Mouse (Mus musculus): ENCODE measurements around the gene Plekhf1. TPM values are rescaled to one million over a fixed set of nuclear protein-coding genes. Genes with fewer than 3 reads are reported as not detected.

Plekhf1 gene
- polyA plus RNA-seq, 1 experiment from 2014 or later, result 0.79 TPM

DNA sequence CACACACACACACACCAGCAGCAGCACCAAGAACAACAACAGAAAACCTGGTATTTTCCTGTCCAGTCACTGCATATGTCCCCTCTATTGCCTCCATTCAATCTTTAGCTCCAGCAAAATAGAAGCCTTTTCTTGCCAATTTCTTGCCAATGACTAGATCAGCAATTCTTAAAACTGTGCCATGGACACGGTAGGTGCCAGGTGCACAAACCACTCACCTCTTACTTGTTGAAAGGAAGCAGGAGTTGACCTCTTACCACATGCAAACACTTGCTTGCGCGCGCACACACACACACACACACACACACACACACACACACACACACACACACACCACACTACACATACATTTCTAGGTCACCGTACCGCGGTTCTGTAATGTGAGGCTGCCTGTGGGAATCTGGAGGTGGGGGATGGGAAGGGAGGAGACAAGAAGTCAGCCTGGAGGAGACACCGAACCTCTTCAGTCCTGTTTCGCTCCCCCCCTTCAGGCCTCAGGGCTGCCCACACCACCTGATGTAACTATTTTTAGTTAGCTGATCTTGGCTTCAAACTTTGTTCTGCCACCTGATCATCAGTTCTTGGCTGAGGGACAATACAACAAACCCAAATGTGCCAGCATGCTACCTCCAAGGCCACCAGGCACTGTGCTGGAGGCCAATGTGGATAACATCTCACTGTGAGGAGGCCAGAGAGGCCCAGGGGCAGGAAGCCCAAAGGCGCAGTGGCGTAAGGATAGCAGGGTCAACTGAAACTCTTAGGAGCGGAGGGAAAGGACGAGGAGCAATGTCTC lies 3.0 kb downstream of the Plekhf1 start:
- Histone ChIP-seq H3K4me2 (ENCODE audit: low read length) (no peak overlapping the region), H3K4me3 (ENCODE audit: low read length) (no peak overlapping the region), H3K4me1 (ENCODE audit: control insufficient read depth, insufficient read depth, low read depth, low read length) (peaks cover 7% of the 10 kb centered on the region), H3K36me3 (ENCODE audit: control insufficient read depth, insufficient read depth, low read length) (no peaks in the 10 kb centered on the region), H3K27me3 (replicated peaks; ENCODE audit: control insufficient read depth, insufficient read depth, low read length) (peaks cover 7% of the 10 kb centered on the region), H3K9ac (ENCODE audit: low read depth, low read length) (no peak overlapping the region), H3K9me3 (ENCODE audit: control insufficient read depth, low read length) (no peaks in the 10 kb centered on the region), H3K27ac (ENCODE audit: low read depth, low read length) (no peak overlapping the region)
- ATAC-seq, result no peak
- 90% methylated on average over 13 of the region's 13 CpGs for WGBS

DNA sequence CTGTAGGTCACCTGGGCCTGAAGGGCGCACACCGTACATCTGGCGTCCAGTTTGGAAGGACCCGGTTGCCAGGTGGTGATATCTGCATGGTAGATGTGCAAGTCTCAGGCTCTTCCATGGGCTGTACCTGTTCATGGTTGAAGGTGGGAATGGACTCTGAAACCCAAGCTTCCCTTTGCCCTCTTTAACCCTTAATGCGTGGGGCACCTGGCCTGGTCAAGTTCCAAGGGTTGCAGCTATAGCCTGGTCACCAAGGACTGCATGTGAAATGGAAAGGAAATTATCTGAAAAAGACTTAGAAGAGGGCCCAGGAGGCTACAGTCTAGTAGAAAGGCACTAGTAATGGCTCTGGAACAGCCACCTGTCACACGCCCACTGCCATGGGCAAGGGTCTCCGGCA lies 7.0 kb downstream of the Plekhf1 start:
- H3K36me3 ChIP-seq (ENCODE audit: control insufficient read depth, insufficient read depth, low read length), result no peaks in the 10 kb centered on the region
- H3K9ac ChIP-seq (ENCODE audit: low read depth, low read length), result no peak overlapping the region
- 99% methylated on average over 7 of the region's 7 CpGs for WGBS

DNA sequence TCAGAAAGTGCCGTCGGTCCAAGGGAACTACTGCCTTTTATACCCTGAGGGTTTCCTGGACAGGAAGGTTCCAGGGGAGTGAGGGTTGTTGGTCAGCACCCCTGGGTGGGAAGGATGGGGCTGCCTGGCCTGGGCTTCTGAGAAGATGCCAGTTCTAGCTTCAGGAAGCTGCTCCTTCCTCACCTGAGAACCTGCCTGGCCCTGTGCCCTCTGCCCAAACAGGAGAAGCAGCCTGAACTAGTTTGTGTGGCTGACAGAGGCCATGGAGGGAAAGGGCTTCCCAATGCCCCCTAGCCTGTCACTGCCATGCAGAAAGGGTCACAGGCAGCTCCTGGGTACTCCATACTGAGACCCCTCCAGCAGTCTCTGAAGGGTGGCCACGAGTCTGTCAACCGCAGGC lies 8.3 kb downstream of the Plekhf1 start:
- no peak overlapping the region for H3K4me2 ChIP-seq (ENCODE audit: low read length)
- H3K27me3 ChIP-seq (replicated peaks; ENCODE audit: control insufficient read depth, insufficient read depth, low read length), result no peaks in the 10 kb centered on the region
- no peaks in the 10 kb centered on the region for H3K9me3 ChIP-seq (ENCODE audit: control insufficient read depth, low read length)
- H3K27ac ChIP-seq (ENCODE audit: low read depth, low read length), result no peak overlapping the region
- H3K4me3 ChIP-seq (ENCODE audit: low read length), result no peak overlapping the region
- H3K36me3 ChIP-seq (ENCODE audit: control insufficient read depth, insufficient read depth, low read length), result no peaks in the 10 kb centered on the region
- no peak for ATAC-seq
- H3K4me1 ChIP-seq (ENCODE audit: control insufficient read depth, insufficient read depth, low read depth, low read length), result peaks cover 2% of the 10 kb centered on the region; the same call in 1 of the 2 replicates
- no peak overlapping the region for H3K9ac ChIP-seq (ENCODE audit: low read depth, low read length)
- 90% methylated on average over 4 of the region's 4 CpGs for WGBS

More for the DNA sequence above, 7.0 kb downstream of the Plekhf1 start:
- Histone ChIP-seq H3K4me1 (ENCODE audit: control insufficient read depth, insufficient read depth, low read depth, low read length) (peaks cover 2% of the 10 kb centered on the region; the same call in 1 of the 2 replicates), H3K27me3 (replicated peaks; ENCODE audit: control insufficient read depth, insufficient read depth, low read length) (no peaks in the 10 kb centered on the region), H3K4me3 (ENCODE audit: low read length) (no peak overlapping the region), H3K9me3 (ENCODE audit: control insufficient read depth, low read length) (no peaks in the 10 kb centered on the region), H3K4me2 (ENCODE audit: low read length) (no peak overlapping the region), H3K27ac (ENCODE audit: low read depth, low read length) (no peak overlapping the region)
- ATAC-seq, result no peak

DNA sequence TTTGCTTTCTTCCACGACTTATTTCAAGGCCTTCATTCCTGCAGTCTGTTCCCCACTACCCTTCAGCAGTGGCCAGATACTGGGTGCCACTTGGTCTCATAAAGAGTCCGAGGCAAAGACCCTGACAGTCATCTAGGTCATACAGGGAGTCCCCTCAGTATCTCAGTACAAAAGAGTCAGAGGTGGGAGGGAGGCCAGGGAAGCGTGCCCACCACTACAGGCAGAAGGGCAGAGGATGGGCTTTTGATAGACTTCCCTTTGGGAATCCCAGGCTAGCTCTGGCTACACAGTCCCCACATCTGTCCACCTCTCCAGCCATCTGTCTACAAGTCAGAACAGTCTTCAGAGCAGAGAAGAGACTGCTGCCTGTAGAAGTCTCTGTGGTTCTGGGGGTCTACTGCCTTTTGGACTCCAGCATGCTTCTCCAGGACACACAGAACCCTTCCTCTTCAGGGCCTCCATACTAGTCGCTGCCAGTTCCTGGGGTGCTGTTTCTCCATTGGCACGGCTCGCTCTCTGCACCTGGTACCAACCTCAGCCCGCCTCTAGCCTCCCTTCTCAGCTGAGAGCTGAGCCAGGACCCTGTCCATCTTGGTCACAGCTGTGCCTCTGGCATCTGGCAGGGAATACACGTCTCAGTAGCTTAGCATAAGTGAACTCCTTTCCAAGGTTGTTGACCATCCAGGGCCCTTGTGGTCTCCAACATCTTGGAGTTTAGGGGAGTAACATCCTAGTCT lies 9.0 kb downstream of the Plekhf1 start:
- Histone ChIP-seq H3K4me2 (ENCODE audit: low read length) (no peak overlapping the region), H3K9ac (ENCODE audit: low read depth, low read length) (no peak overlapping the region), H3K36me3 (ENCODE audit: control insufficient read depth, insufficient read depth, low read length) (no peaks in the 10 kb centered on the region), H3K27ac (ENCODE audit: low read depth, low read length) (no peak overlapping the region), H3K27me3 (replicated peaks; ENCODE audit: control insufficient read depth, insufficient read depth, low read length) (no peaks in the 10 kb centered on the region), H3K9me3 (ENCODE audit: control insufficient read depth, low read length) (no peaks in the 10 kb centered on the region), H3K4me1 (ENCODE audit: control insufficient read depth, insufficient read depth, low read depth, low read length) (peaks cover 2% of the 10 kb centered on the region; the same call in 1 of the 2 replicates), H3K4me3 (ENCODE audit: low read length) (no peak overlapping the region)
- WGBS, result 71% methylated on average over 8 of the region's 8 CpGs
- no peak for ATAC-seq

DNA sequence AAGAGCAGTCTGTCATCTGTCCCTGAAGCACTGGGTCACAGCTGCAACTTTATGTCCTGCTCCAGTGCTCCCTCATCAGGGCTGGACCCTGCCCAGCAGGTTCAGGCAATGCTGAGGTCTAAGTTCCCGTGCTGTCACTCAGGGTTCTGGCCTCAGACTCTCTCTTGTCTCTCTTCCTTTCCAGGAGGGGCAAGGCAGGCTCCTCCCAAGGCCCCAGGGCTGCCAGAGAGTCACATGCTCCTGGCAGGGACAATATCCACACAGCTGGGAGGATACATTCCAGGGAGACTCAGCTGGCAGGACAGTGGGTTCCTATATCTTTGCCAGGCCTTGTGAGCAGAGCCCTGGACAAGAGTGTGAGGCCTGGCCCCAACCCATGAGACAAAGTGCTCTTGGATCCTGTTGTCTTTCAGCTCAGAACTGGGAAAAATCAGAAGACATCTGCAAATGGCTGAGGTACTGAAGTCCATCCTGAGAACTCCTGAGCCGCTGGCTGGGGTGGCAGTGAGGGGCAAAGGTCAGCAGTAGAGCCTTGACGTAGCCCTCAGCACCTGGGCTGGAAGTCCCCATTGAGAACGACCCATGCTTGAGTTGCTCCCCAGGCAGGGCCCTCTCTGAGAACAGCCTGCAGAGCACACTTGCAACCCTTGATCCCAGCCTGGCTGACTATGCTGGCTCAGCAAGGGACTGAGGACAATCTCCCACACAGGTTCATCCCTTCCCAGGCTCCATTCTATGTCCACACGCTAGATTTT lies 10.2 kb downstream of the Plekhf1 start:
- H3K27ac ChIP-seq (ENCODE audit: low read depth, low read length), result no peak overlapping the region
- H3K27me3 ChIP-seq (replicated peaks; ENCODE audit: control insufficient read depth, insufficient read depth, low read length), result no peaks in the 10 kb centered on the region
- no peak overlapping the region for H3K4me3 ChIP-seq (ENCODE audit: low read length)
- H3K4me1 ChIP-seq (ENCODE audit: control insufficient read depth, insufficient read depth, low read depth, low read length), result peaks cover 2% of the 10 kb centered on the region; the same call in 1 of the 2 replicates
- no peak overlapping the region for H3K9ac ChIP-seq (ENCODE audit: low read depth, low read length)
- no peaks in the 10 kb centered on the region for H3K36me3 ChIP-seq (ENCODE audit: control insufficient read depth, insufficient read depth, low read length)
- no peak overlapping the region for H3K4me2 ChIP-seq (ENCODE audit: low read length)
- peak; percentile 64 for ATAC-seq
- no peaks in the 10 kb centered on the region for H3K9me3 ChIP-seq (ENCODE audit: control insufficient read depth, low read length)
- WGBS, result 73% methylated on average over 5 of the region's 5 CpGs

DNA sequence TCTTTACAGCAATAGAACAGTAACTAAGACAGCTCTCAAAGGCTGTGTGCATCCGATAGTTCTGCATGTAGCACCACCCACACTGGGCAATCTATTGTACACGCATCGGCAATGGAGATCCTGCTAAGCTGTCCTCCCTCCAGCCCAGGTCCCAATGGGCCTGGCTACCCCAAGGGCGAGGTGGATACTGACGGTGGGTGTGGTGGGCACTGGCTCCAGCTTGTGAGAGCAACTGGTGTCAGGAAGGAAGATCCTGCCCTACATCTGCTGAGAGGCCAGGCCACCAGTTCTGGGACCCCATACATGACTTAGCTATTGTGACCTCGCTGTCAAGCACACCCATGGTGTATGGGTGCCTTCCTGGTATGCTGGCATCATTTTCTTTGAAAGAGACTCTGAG lies 12.1 kb downstream of the Plekhf1 start:
- H3K9ac ChIP-seq (ENCODE audit: low read depth, low read length), result no peak overlapping the region
- H3K27me3 ChIP-seq (replicated peaks; ENCODE audit: control insufficient read depth, insufficient read depth, low read length), result no peaks in the 10 kb centered on the region
- 87% methylated on average over 6 of the region's 6 CpGs for WGBS
- H3K9me3 ChIP-seq (ENCODE audit: control insufficient read depth, low read length), result no peaks in the 10 kb centered on the region
- H3K36me3 ChIP-seq (ENCODE audit: control insufficient read depth, insufficient read depth, low read length), result no peaks in the 10 kb centered on the region
- peaks cover 2% of the 10 kb centered on the region; the same call in 1 of the 2 replicates for H3K4me1 ChIP-seq (ENCODE audit: control insufficient read depth, insufficient read depth, low read depth, low read length)
- no peak overlapping the region for H3K4me3 ChIP-seq (ENCODE audit: low read length)
- no peak for ATAC-seq
- no peak overlapping the region for H3K4me2 ChIP-seq (ENCODE audit: low read length)
- H3K27ac ChIP-seq (ENCODE audit: low read depth, low read length), result no peak overlapping the region

DNA sequence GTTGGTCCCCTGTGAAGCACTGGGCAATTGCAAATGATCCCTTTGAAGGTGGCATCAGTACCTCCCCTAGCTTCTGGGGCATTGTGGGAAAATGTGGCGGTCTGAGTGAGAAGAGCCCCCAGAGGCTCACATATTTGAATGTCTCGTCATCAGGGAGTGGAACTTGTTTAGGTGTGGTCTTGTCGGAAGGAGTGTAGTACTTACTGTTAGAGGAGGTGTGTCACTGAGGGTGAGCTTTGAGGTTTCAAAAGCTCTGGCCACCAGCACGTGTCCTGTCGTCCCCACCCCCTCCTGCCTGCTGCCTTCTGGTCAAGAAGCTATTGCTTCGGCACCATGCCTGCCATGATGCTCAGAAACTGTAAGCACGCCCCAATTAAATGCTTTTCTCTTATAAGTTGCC lies 12.5 kb downstream of the Plekhf1 start:
- Histone ChIP-seq H3K27ac (ENCODE audit: low read depth, low read length) (no peak overlapping the region), H3K4me3 (ENCODE audit: low read length) (no peak overlapping the region), H3K4me1 (ENCODE audit: control insufficient read depth, insufficient read depth, low read depth, low read length) (peaks cover 2% of the 10 kb centered on the region; the same call in 1 of the 2 replicates), H3K9ac (ENCODE audit: low read depth, low read length) (no peak overlapping the region), H3K4me2 (ENCODE audit: low read length) (no peak overlapping the region), H3K36me3 (ENCODE audit: control insufficient read depth, insufficient read depth, low read length) (no peaks in the 10 kb centered on the region), H3K9me3 (ENCODE audit: control insufficient read depth, low read length) (no peaks in the 10 kb centered on the region), H3K27me3 (replicated peaks; ENCODE audit: control insufficient read depth, insufficient read depth, low read length) (no peaks in the 10 kb centered on the region)
- 88% methylated on average over 7 of the region's 7 CpGs for WGBS
- ATAC-seq, result no peak

DNA sequence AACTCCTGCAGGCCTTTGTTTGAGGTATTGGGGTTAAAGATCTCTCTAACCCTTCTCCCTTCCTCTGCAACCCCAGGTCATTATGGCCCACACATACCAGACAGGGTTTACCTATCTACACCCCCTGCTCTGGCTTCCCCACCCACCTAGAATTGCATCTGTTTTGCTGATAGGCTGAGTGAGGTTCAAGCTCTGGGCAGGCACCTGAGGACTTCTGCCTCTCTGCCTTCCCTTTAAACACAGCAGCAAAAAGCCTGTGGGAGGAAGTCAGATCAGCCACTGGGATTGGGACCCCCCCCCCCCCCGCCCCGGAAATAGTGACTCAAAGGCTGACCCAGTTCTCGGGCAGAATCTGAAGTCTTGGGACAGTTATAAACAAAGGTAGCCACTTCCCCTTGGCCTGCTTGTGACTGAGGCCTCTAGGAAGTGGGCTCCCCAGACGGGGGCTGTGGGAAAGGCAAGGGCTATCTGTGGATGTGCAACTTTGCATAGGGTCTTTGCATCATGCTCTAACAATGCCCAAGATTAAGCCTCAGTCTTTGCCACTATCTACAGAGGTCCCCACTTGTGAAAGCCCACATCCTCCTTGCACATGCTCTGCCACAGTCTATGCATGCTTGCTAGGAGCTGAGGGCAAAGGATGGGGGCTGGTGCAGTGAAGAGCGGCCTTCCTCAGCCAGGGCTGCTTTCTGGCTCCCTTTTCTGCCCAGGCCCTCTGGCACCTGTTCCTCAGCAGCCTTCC lies 13.2 kb downstream of the Plekhf1 start:
- Histone ChIP-seq H3K9me3 (ENCODE audit: control insufficient read depth, low read length) (no peaks in the 10 kb centered on the region), H3K4me1 (ENCODE audit: control insufficient read depth, insufficient read depth, low read depth, low read length) (peaks cover 2% of the 10 kb centered on the region; the same call in 1 of the 2 replicates), H3K27ac (ENCODE audit: low read depth, low read length) (no peak overlapping the region), H3K4me2 (ENCODE audit: low read length) (no peak overlapping the region), H3K4me3 (ENCODE audit: low read length) (no peak overlapping the region), H3K27me3 (replicated peaks; ENCODE audit: control insufficient read depth, insufficient read depth, low read length) (no peaks in the 10 kb centered on the region), H3K36me3 (ENCODE audit: control insufficient read depth, insufficient read depth, low read length) (no peaks in the 10 kb centered on the region), H3K9ac (ENCODE audit: low read depth, low read length) (no peak overlapping the region)
- 88% methylated on average over 5 of the region's 5 CpGs for WGBS
- no peak for ATAC-seq
